Mouse (Mus musculus): ENCODE data around the gene Adra1d. TPM values are rescaled to one million over a fixed set of nuclear protein-coding genes. Genes with fewer than 3 reads are reported as not detected.
A peak's percentile ranks its signal among the peaks of the same experiment; 100 is the strongest.

The Adra1d gene
- total and polyA plus RNA-seq, 3 experiments: 4.9 to 6.3 (median 5.4) TPM

GRCm38 (mm10) chr2:131561344-131561870, 676 bp downstream of the Adra1d start:
- DNase-seq: no peak
- Histone ChIP-seq H3K27ac (no peak overlapping the region), H3K4me1 (ENCODE audit: control insufficient read depth, insufficient read depth, low read length) (peaks cover 4% of the 10 kb centered on the region; the same call in 1 of the 2 replicates), H3K36me3 (ENCODE audit: control insufficient read depth, insufficient read depth, low read length) (no peaks in the 10 kb centered on the region), H3K4me3 (peak overlapping the region; percentile 57; the same call in 1 of the 2 replicates), H3K9ac (ENCODE audit: low read depth, low read length) (peak overlapping the region; percentile 70), H3K27me3 (ENCODE audit: control insufficient read depth, insufficient read depth, low read length) (0 out of 2 replicates have a peak, but pooled peaks cover 3% of the 10 kb centered on the region), H3K79me2 (replicated peaks; ENCODE audit: control insufficient read depth, insufficient read depth, low read length) (no peaks in the 10 kb centered on the region)
- 20% methylated on average over 33 of the region's 33 CpGs for WGBS
- intact Hi-C loops (cut with DNase I): no loop called here
- TF ChIP-seq POLR2A (IDR thresholded peaks at IDR 0.05; ENCODE audit: insufficient read depth, low read depth, low read length) (no peak), CTCF (IDR thresholded peaks at IDR 0.05) (no peak), EP300 (IDR thresholded peaks at IDR 0.05; ENCODE audit: insufficient read depth, low read depth, low read length) (no peak)

GRCm38 (mm10) chr2:131560205-131560919, 1.7 kb downstream of the Adra1d start:
- Histone ChIP-seq H3K27me3 (ENCODE audit: control insufficient read depth, insufficient read depth, low read length) (0 out of 2 replicates have a peak, but pooled peaks cover 3% of the 10 kb centered on the region), H3K4me3 (no peak overlapping the region), H3K27ac (no peak overlapping the region), H3K9ac (ENCODE audit: low read depth, low read length) (no peak overlapping the region), H3K79me2 (replicated peaks; ENCODE audit: control insufficient read depth, insufficient read depth, low read length) (no peaks in the 10 kb centered on the region), H3K4me1 (ENCODE audit: control insufficient read depth, insufficient read depth, low read length) (peaks cover 4% of the 10 kb centered on the region; the same call in 1 of the 2 replicates), H3K36me3 (ENCODE audit: control insufficient read depth, insufficient read depth, low read length) (no peaks in the 10 kb centered on the region)
- WGBS: 67% methylated on average over 2 of the region's 2 CpGs
- no peak for DNase-seq
- intact Hi-C loops (cut with DNase I): no loop called here
- TF ChIP-seq CTCF (IDR thresholded peaks at IDR 0.05): no peak

- no peak overlapping the region for H3K27ac ChIP-seq
- DNase-seq: peak; percentile 13 to 22
- H3K36me3 ChIP-seq (ENCODE audit: control insufficient read depth, insufficient read depth, low read length): no peaks in the 10 kb centered on the region
- intact Hi-C loops (cut with DNase I): loop anchor here (10.0 kb wide), 1 partner anchor 387 kb away; no protein-coding TSS in a partner anchor
- 0 out of 2 replicates have a peak, but pooled peaks cover 3% of the 10 kb centered on the region for H3K27me3 ChIP-seq (ENCODE audit: control insufficient read depth, insufficient read depth, low read length)
- H3K9ac ChIP-seq (ENCODE audit: low read depth, low read length): no peak overlapping the region
- 59% methylated on average over 2 of the region's 2 CpGs for WGBS
- H3K4me1 ChIP-seq (ENCODE audit: control insufficient read depth, insufficient read depth, low read length): peaks cover 4% of the 10 kb centered on the region; the same call in 1 of the 2 replicates
- H3K79me2 ChIP-seq (replicated peaks; ENCODE audit: control insufficient read depth, insufficient read depth, low read length): no peaks in the 10 kb centered on the region
- TF ChIP-seq POLR2A (IDR thresholded peaks at IDR 0.05; ENCODE audit: insufficient read depth, low read depth, low read length) (no peak), CTCF (IDR thresholded peaks at IDR 0.05) (no peak), EP300 (IDR thresholded peaks at IDR 0.05; ENCODE audit: insufficient read depth, low read depth, low read length) (no peak)
- H3K4me3 ChIP-seq: no peak overlapping the region
These were observed 4.2 kb downstream of the Adra1d start for GRCm38 (mm10) chr2:131557896-131558295.

- no peak overlapping the region for H3K9ac ChIP-seq (ENCODE audit: low read depth, low read length)
- no peak for TF ChIP-seq POLR2A (IDR thresholded peaks at IDR 0.05; ENCODE audit: insufficient read depth, low read depth, low read length)
- no peak for TF ChIP-seq CTCF (IDR thresholded peaks at IDR 0.05)
- no peak for TF ChIP-seq EP300 (IDR thresholded peaks at IDR 0.05; ENCODE audit: insufficient read depth, low read depth, low read length)
- no peak overlapping the region for H3K27ac ChIP-seq
- H3K27me3 ChIP-seq (ENCODE audit: control insufficient read depth, insufficient read depth, low read length): no peaks in the 10 kb centered on the region
- intact Hi-C loops (cut with DNase I): loop anchor here (10.0 kb wide), 1 partner anchor 392 kb away; no protein-coding TSS in a partner anchor
- 28% methylated on average over 9 of the region's 9 CpGs for WGBS
- no peaks in the 10 kb centered on the region for H3K79me2 ChIP-seq (replicated peaks; ENCODE audit: control insufficient read depth, insufficient read depth, low read length)
- peak in 1 of 2 experiments; percentile 17 for DNase-seq
- H3K4me3 ChIP-seq: no peak overlapping the region
- peaks cover 9% of the 10 kb centered on the region for H3K4me1 ChIP-seq (ENCODE audit: control insufficient read depth, insufficient read depth, low read length)
- H3K36me3 ChIP-seq (ENCODE audit: control insufficient read depth, insufficient read depth, low read length): no peaks in the 10 kb centered on the region
These were observed 9.2 kb downstream of the Adra1d start for GRCm38 (mm10) chr2:131552736-131553400.

- H3K27ac ChIP-seq: no peak overlapping the region
- H3K4me1 ChIP-seq (ENCODE audit: control insufficient read depth, insufficient read depth, low read length): peaks cover 7% of the 10 kb centered on the region
- H3K27me3 ChIP-seq (ENCODE audit: control insufficient read depth, insufficient read depth, low read length): no peaks in the 10 kb centered on the region
- no peaks in the 10 kb centered on the region for H3K79me2 ChIP-seq (replicated peaks; ENCODE audit: control insufficient read depth, insufficient read depth, low read length)
- DNase-seq: peak; percentile 42 to 45
- no peaks in the 10 kb centered on the region for H3K36me3 ChIP-seq (ENCODE audit: control insufficient read depth, insufficient read depth, low read length)
- 48% methylated on average over 7 of the region's 7 CpGs for WGBS
- TF ChIP-seq CTCF (IDR thresholded peaks at IDR 0.05) (no peak), POLR2A (IDR thresholded peaks at IDR 0.05; ENCODE audit: insufficient read depth, low read depth, low read length) (no peak), EP300 (IDR thresholded peaks at IDR 0.05; ENCODE audit: insufficient read depth, low read depth, low read length) (no peak)
- intact Hi-C loops (cut with DNase I): loop anchor here (10.0 kb wide), 1 partner anchor 393 kb away; no protein-coding TSS in a partner anchor
- no peak overlapping the region for H3K9ac ChIP-seq (ENCODE audit: low read depth, low read length)
- no peak overlapping the region for H3K4me3 ChIP-seq
These were observed 10.1 kb downstream of the Adra1d start for GRCm38 (mm10) chr2:131551701-131552620.
